Mouse (Mus musculus): ENCODE measurements around the gene Akt3. TPM values are rescaled to one million over a fixed set of nuclear protein-coding genes. Genes with fewer than 3 reads are reported as not detected.

The Akt3 gene
- polyA plus RNA-seq, 1 experiment from 2014 or later: 12.0 TPM

DNA sequence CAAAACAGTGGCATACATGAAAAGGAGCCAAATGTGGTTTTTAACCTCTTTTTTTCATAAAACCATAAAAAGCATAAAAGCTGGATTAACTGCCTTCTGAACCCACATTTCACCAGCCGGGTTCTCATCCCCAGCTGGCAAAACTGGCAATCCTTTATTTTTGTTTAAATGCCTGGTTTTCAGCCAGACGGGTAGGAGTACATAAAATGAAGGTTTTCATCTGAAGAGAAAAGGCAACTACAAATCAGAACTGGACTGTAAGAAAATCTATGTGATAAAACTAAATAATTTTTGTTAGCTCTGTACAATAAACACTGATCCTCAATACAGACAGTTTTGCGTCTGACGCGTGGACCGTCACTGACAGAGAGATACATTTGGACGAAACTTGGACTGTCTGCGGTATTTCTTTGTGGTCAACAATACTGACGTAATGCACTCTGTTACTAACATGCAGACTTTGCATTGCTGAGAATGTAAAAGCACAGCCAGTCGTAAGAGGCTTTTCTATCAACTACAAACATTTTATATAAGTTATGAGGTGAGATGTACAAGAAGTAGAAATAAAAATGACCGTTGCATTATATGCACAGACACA lies 206.5 kb downstream of the Akt3 start:
- WGBS (ENCODE audit: missing documents): 94% methylated on average over 11 of the region's 11 CpGs
- no peak overlapping the region for H3K4me3 ChIP-seq (ENCODE audit: inconsistent target)
- no peak overlapping the region for H3K27ac ChIP-seq
- H3K79me2 ChIP-seq (ENCODE audit: inconsistent target): no peaks in the 10 kb centered on the region
- no peaks in the 10 kb centered on the region for H3K36me3 ChIP-seq (ENCODE audit: inconsistent target)

DNA sequence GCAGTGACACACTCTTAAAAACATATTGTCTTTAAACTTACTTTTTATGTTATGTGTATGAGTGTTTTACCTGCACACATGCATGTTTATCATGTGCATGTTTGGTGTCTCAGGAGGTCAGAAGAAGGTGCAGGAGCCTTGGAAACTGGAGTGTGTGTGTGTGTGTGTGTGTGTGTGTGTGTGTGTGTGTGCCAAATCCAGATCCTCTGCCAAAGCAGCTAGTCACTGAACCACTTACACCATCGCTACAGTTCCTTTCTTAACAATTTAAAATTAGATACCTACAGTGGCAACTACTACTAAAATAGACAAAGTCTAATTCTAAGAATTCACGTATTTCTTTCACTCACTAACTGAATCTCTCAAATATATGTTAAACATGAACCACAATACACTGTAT lies 209.2 kb downstream of the Akt3 start:
- Histone ChIP-seq H3K4me3 (ENCODE audit: inconsistent target) (no peak overlapping the region), H3K36me3 (ENCODE audit: inconsistent target) (no peaks in the 10 kb centered on the region), H3K27ac (no peak overlapping the region), H3K79me2 (ENCODE audit: inconsistent target) (no peaks in the 10 kb centered on the region)
- WGBS (ENCODE audit: missing documents): 89% methylated on average over 2 of the region's 2 CpGs

DNA sequence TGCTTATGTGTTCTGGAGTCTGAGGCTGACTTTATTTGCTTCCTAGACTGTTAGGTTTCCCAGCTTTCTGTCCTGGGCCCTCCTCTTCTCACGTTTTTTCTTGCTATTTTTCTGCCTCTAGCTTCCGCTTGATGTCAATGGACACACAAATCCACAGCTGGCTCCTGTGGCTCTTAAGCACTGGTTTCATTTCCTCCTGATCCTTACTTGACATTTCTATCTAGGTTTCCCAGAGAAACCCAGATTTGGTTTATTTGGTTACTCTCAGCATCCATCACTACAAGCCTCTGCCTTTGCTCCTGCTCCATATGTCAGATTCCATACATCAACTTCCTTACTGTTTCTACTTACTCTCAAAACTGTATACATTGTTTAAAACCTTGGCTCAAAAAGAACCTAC lies 211.0 kb downstream of the Akt3 start:
- no peak overlapping the region for H3K27ac ChIP-seq

DNA sequence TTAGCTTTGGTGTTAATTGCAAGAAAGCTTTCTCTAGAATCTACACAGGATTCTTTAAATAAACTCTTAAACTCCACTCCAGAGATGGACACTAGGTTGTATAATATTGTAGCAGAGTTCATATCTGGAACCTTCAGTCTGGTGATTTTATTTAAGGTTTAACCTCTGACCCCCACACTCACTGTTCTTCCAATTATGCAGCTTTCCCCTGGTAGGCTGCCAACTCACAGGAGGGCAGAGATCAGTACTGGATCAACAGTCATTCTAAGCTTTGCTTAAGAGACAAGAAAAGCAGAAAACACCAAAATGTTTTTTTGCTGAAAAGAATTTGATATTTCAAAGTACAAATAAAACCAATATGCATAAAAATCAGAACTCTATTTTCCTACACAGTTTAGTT lies 212.1 kb downstream of the Akt3 start:
- Histone ChIP-seq H3K36me3 (ENCODE audit: inconsistent target) (no peaks in the 10 kb centered on the region), H3K79me2 (ENCODE audit: inconsistent target) (no peaks in the 10 kb centered on the region), H3K27ac (no peak overlapping the region), H3K4me3 (ENCODE audit: inconsistent target) (no peak overlapping the region)

More for the DNA sequence above, 211.0 kb downstream of the Akt3 start:
- 58% methylated on average over 2 of the region's 2 CpGs for WGBS (ENCODE audit: missing documents)
- no peaks in the 10 kb centered on the region for H3K36me3 ChIP-seq (ENCODE audit: inconsistent target)
- H3K4me3 ChIP-seq (ENCODE audit: inconsistent target): no peak overlapping the region
- H3K79me2 ChIP-seq (ENCODE audit: inconsistent target): no peaks in the 10 kb centered on the region

DNA sequence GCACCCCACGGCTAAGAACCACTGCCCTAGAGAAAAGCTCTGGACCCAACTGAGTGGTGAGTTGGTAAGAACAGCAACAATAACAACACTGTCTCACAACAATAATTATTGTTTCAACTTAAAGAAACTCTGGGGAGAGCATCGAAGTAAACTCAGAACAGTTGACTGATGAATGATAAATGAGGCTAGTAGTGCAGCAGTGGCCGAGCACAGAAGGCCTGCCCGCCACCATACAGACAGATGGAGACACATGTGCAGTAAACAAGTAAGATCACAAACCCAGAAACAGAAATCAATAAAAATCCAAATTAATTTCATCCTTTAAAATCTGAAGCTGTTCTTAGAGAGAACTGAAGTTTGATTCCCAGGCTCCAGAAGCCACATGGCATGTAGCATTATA lies 217.9 kb downstream of the Akt3 start:
- WGBS (ENCODE audit: missing documents): 92% methylated on average over 4 of the region's 4 CpGs
- Histone ChIP-seq H3K79me2 (ENCODE audit: inconsistent target) (no peaks in the 10 kb centered on the region), H3K27ac (no peak overlapping the region), H3K36me3 (ENCODE audit: inconsistent target) (no peaks in the 10 kb centered on the region), H3K4me3 (ENCODE audit: inconsistent target) (no peak overlapping the region)

DNA sequence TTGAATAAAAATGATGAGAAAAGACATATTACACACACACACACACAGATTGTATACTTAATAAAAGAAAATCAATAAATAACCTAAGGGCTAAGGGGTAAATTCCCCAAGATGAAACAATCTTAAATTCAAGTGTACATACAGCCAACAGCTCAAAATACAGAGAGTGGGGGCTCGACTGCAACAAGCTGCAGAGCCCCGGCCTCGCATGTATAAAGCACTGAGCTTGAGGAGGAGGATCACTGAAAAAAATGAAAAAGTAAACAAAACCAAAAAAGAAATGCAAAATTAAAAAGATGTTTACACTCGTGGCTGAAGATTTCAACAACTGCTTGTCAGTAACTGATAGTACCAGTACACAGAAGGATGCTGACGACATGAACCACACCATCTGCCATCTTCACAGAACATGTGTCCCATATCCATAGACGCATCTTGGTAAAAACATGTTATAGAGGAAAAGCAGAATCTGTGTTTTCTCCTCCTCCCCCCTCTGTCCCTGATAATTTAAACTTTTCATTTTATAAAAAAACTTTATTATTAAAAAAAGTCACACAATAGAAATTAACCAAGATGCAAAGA lies 218.8 kb downstream of the Akt3 start:
- no peak overlapping the region for H3K27ac ChIP-seq
- no peak overlapping the region for H3K4me3 ChIP-seq (ENCODE audit: inconsistent target)
- 91% methylated on average over 6 of the region's 6 CpGs for WGBS (ENCODE audit: missing documents)
- H3K36me3 ChIP-seq (ENCODE audit: inconsistent target): no peaks in the 10 kb centered on the region
- no peaks in the 10 kb centered on the region for H3K79me2 ChIP-seq (ENCODE audit: inconsistent target)

DNA sequence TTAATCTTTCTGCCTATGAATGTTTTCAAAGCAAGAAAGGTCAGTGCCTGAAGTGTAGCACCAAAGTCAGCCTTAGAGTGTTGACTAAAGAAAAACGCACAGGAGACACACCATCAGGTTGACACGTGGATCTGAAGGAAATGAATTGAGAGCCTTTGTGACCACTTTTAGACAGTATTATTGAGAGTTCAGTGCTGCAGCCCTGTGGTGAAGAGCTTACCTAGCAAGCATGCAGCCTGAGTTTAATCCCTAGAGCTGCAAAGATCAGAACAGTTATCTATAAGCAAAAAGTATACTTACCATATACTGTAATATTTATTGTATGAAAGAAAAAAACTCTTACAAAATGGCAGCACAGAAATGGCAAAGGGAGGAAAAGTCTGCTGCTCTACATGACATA lies 219.6 kb downstream of the Akt3 start:
- Histone ChIP-seq H3K79me2 (ENCODE audit: inconsistent target) (no peaks in the 10 kb centered on the region), H3K27ac (no peak overlapping the region), H3K36me3 (ENCODE audit: inconsistent target) (no peaks in the 10 kb centered on the region), H3K4me3 (ENCODE audit: inconsistent target) (no peak overlapping the region)
- WGBS (ENCODE audit: missing documents): 68% methylated on average over 2 of the region's 2 CpGs

DNA sequence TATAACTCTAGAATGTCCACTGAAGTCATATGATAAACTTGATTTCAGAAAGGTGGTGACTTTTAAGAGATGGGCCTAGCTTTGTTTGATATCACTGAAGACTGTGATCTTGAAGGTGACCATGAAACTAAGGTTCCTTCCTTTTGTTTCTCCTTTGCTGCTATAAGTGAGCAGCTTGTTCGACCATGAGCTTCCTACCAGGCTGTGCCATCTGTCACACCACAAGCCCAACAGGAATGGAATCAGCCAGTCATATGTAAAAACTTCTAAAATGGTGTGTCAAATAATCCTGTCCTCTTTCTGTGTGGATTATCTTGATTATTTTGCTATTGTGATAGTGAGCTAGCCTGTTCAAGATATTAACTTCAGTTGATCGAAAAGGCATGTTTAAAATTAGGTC lies 222.5 kb downstream of the Akt3 start:
- Histone ChIP-seq H3K79me2 (ENCODE audit: inconsistent target) (no peaks in the 10 kb centered on the region), H3K27ac (no peak overlapping the region), H3K36me3 (ENCODE audit: inconsistent target) (no peaks in the 10 kb centered on the region), H3K4me3 (ENCODE audit: inconsistent target) (no peak overlapping the region)
- 94% methylated on average over 2 of the region's 2 CpGs for WGBS (ENCODE audit: missing documents)

DNA sequence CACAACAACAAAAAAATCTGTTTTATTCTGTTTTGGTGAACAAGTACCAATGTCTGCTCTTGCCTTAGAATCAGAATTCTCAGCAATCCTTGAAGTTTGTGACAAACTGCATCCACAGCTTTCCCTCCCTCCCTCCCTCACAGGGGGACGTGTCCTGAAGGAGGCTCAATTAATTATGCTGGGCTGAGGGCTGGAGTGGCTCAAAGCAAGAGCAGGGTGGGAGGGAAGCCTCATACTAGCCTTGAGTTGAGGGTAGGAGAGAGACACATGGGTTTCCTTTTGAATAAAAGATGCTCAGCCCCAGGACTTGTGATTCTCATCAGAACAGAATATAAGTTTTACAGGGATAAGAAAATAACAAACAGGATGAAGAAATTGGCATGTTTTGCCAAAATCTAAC lies 225.8 kb downstream of the Akt3 start:
- Histone ChIP-seq H3K27ac (no peak overlapping the region), H3K4me3 (ENCODE audit: inconsistent target) (no peak overlapping the region), H3K36me3 (ENCODE audit: inconsistent target) (no peaks in the 10 kb centered on the region), H3K79me2 (ENCODE audit: inconsistent target) (no peaks in the 10 kb centered on the region)
- WGBS (ENCODE audit: missing documents): 88% methylated on average over 1 of the region's 1 CpGs

DNA sequence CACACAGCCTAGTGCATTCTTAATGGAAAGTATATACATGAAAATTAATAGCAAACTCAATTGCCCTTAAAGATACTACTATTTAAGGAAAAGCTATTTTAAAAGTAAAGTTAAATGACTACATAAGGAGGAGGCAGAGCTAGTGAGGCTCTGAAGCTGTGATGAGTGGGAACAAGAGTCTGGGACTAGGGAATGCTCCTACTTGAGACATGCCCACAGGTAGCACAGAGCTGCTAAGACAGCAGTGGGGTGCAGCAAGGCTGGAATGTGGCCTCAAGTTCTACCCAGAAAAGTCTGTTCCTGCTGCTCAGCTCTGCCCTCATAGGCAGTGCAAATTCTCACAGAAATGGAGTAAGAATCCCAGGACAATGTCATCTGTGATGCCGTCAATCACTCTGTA lies 226.8 kb downstream of the Akt3 start:
- H3K4me3 ChIP-seq (ENCODE audit: inconsistent target): no peak overlapping the region
- no peaks in the 10 kb centered on the region for H3K36me3 ChIP-seq (ENCODE audit: inconsistent target)
- 100% methylated on average over 1 of the region's 1 CpGs for WGBS (ENCODE audit: missing documents)
- no peak overlapping the region for H3K27ac ChIP-seq
- no peaks in the 10 kb centered on the region for H3K79me2 ChIP-seq (ENCODE audit: inconsistent target)

DNA sequence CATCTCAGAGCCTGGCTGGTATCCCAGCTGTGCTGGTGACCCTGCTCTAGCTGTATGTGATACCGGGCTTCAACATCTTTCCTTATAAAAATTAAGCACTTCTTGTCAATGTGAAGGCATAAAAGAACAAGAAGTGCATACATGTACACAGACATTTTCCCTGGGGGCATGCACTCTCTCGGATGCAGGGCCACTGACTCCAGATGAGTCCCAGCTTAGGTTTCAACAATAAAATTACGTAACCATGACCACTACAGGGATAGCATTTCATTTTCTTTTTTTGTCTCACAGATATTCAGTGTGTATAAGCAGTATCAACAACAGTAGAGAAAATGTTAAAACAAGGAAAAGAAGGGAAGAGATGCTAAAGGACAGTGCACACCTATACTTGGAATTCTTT lies 227.3 kb downstream of the Akt3 start:
- H3K4me3 ChIP-seq (ENCODE audit: inconsistent target): no peak overlapping the region
- H3K36me3 ChIP-seq (ENCODE audit: inconsistent target): no peaks in the 10 kb centered on the region
- H3K79me2 ChIP-seq (ENCODE audit: inconsistent target): no peaks in the 10 kb centered on the region
- H3K27ac ChIP-seq: no peak overlapping the region
- 95% methylated on average over 3 of the region's 3 CpGs for WGBS (ENCODE audit: missing documents)

DNA sequence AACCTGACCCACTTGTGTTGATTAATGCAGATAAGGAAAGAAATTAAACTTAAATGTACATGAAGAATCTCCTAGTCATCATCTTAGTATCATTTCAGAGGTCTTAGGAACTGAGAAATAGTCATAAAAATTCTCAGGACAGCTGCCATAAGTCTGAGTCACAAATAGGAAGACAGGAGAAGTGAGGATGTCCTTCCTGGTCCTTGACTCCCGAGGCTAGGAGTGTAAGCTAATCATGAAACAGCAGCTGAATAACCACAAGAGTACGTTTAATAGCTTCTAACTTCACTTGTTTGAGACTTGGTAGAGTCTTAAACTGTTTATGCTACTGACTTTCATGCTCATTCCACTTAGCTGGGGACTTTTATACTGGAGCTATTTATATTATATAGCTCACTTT lies 229.0 kb downstream of the Akt3 start:
- WGBS (ENCODE audit: missing documents): 95% methylated on average over 2 of the region's 2 CpGs
- no peaks in the 10 kb centered on the region for H3K79me2 ChIP-seq (ENCODE audit: inconsistent target)
- no peaks in the 10 kb centered on the region for H3K36me3 ChIP-seq (ENCODE audit: inconsistent target)
- no peak overlapping the region for H3K27ac ChIP-seq
- H3K4me3 ChIP-seq (ENCODE audit: inconsistent target): no peak overlapping the region

DNA sequence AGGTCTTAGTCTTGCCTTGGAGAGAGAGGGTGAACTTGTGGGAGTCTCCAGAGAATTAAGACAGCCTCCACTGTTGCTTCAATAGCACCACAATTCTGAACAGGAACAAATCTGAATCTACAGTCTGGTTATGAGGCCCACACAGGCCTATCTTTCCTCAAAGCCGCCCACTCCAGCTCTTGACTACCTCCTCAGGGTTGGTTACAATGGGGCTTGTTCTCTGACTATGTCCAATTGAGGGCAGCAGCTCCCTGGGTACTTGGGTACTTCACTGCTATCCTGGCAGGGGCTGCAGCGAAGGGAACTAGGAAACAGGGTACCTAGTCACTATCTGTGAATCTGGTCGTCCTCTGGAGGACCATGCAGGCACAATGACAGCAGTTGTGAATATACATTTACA lies 230.3 kb downstream of the Akt3 start:
- no peaks in the 10 kb centered on the region for H3K79me2 ChIP-seq (ENCODE audit: inconsistent target)

DNA sequence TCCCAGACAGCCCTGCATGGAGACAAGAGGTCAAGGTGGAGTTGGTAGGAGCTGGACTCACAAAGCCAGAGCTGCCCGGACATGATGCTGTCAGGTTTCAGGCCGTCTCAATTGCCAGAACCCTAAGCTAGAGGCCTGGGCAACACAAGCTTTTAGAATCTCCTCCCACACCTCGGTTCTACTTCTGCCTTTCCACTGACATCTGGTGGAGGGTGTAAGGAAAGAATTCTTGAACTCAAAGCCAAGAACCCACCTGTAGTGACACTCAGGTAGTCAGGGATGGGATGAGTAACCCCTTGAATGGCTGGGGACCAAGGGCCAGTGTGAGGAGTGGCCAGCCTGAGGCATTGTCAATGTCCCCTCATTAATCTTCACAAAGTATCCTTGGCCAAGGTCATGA lies 235.3 kb downstream of the Akt3 start:
- 88% methylated on average over 3 of the region's 3 CpGs for WGBS (ENCODE audit: missing documents)
- Histone ChIP-seq H3K27ac (no peak overlapping the region), H3K36me3 (ENCODE audit: inconsistent target) (0 out of 2 replicates have a peak, but pooled peaks cover 10% of the 10 kb centered on the region), H3K79me2 (ENCODE audit: inconsistent target) (no peaks in the 10 kb centered on the region), H3K4me3 (ENCODE audit: inconsistent target) (no peak overlapping the region)

More for the DNA sequence above, 230.3 kb downstream of the Akt3 start:
- no peak overlapping the region for H3K27ac ChIP-seq
- no peak overlapping the region for H3K4me3 ChIP-seq (ENCODE audit: inconsistent target)
- H3K36me3 ChIP-seq (ENCODE audit: inconsistent target): no peaks in the 10 kb centered on the region
- 100% methylated on average over 3 of the region's 3 CpGs for WGBS (ENCODE audit: missing documents)

DNA sequence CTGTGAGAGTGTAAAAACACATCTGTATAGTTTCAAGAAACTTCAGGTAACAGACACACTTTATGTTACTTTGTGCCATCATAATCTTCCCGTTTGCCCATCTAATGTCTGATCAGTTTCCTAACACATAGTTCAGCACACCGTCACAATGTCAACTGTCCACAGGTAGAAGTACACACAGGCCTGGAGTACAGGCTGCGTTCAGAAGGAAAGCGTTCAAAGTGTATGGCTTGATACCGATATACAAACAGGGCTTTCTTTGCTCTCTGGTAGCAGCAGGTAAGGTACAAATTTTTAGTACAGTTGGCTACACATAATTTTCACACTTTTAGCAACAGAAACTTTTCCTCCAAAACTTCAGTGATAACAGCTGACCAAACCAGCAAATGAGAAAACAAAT lies 238.3 kb downstream of the Akt3 start:
- Histone ChIP-seq H3K4me3 (ENCODE audit: inconsistent target) (no peak overlapping the region), H3K36me3 (ENCODE audit: inconsistent target) (0 out of 2 replicates have a peak, but pooled peaks cover 10% of the 10 kb centered on the region), H3K79me2 (ENCODE audit: inconsistent target) (no peaks in the 10 kb centered on the region), H3K27ac (no peak overlapping the region)
- 100% methylated on average over 5 of the region's 5 CpGs for WGBS (ENCODE audit: missing documents)

DNA sequence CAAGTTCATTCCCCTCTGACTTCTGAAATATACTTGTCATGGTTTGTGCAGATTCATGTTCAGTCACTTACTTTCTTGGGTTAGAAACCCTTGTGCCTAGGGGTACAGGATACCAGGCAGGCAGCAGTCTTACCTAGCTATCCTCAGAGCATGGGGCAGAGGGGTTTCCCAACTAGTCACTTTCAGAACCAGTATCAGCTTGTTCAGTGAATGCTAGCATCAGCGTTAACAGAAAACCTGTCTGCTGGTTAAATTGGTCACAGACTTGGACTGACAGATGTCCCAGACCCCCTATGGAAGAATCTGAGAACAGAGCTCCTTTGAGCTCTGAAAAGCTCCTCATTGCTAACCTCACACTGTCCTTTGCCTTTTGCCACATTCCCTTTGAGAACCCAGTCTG lies 239.3 kb downstream of the Akt3 start:
- Histone ChIP-seq H3K36me3 (ENCODE audit: inconsistent target) (0 out of 2 replicates have a peak, but pooled peaks cover 10% of the 10 kb centered on the region), H3K27ac (no peak overlapping the region), H3K4me3 (ENCODE audit: inconsistent target) (no peak overlapping the region), H3K79me2 (ENCODE audit: inconsistent target) (no peaks in the 10 kb centered on the region)
- WGBS (ENCODE audit: missing documents): 91% methylated on average over 1 of the region's 1 CpGs
